ENCODE assay signal across 8 mouse cellular contexts in the genomic region with DNA sequence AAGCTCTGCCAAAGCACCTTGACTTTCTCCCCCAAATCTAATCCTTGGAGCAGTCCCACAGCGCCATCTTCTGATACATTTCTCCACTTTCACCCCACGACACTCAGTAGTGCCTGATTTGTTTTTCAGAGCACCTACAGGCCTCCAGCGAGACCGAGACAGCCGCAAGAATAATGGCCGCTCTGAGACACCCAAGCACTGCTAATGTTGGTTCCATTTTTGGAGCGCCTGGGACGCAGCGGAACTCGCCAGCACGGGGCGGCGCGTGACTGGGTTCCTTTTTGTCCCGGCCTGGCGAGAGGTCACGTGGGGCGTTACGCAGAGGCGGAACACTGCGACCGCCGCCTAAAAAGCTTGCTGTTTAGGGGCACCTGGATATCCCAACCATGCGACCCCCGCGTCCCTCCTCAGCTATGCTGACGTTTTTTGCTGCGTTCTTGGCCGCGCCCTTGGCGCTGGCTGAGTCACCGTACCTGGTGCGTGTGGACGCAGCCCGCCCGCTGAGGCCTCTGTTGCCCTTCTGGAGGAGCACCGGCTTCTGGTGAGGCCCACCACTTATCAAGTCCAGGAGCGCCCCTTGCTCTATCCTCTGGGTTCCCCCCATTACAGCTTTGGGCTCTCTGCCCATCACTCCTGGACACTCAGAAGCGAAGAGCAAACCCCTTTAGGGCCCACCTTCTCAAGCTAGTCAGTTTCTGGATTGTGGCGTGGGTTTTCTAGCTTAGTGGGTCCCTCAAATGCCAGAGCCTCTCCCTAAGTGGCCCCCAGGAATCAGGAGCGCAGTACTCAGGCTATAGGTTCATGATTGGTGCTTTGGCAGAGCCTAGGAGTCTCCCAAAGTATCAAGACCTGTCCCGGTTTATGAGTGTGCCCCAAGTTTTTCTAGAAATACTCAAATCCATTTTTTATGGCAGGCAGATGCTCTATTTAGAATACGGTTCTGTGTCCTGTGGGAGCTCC. TPM values are rescaled to one million over a fixed set of nuclear protein-coding genes. Genes with fewer than 3 reads are reported as not detected.
DNase-seq lines count a peak whose midpoint lies in the region; ATAC-seq and TF ChIP-seq lines count a peak whose summit lies in the region.

A gene (minus strand): TSS at position 696 of the 960 bp plus-strand sequence.

- ATAC-seq in embryonic facial prominence, embryonic 14.5 days (ENCODE audit: low read depth): peak; percentile 84
- peak; percentile 86 for ATAC-seq in limb, embryonic 13.5 days (ENCODE audit: low FRiP score, low read depth)
- peak; percentile 85 for ATAC-seq in midbrain, embryonic 16.5 days

- H3K79me2 ChIP-seq in heart, adult 2 months (replicated peaks; ENCODE audit: control insufficient read depth, insufficient read depth, low read length): no peaks in the 10 kb centered on the region

- intact Hi-C loops in heart, adult 2 months (cut with DNase I): loop anchor here (2.0 to 10.0 kb wide), 3 partner anchors 40 to 1196 kb away; a partner anchor contains a TSS

- H3K9me3 ChIP-seq in embryonic facial prominence, embryonic 14.5 days (ENCODE audit: control insufficient read depth, low read length): no peaks in the 10 kb centered on the region
- no peaks in the 10 kb centered on the region for H3K9me3 ChIP-seq in limb, embryonic 13.5 days
- H3K9me3 ChIP-seq in midbrain, embryonic 16.5 days (replicated peaks; ENCODE audit: control insufficient read depth, low read length, poor library complexity, severe bottlenecking): no peaks in the 10 kb centered on the region

- peak; percentile 75 for TF ChIP-seq CTCF in heart, adult 2 months (IDR thresholded peaks at IDR 0.05)

- peak within 1 kb of the TSS; percentile 76 for H3K9ac ChIP-seq in embryonic facial prominence, embryonic 14.5 days (ENCODE audit: low read depth, low read length)
- H3K9ac ChIP-seq in heart, adult 2 months (ENCODE audit: low read depth, low read length): peak within 1 kb of the TSS; percentile 78
- H3K9ac ChIP-seq in limb, embryonic 13.5 days: peak within 1 kb of the TSS; percentile 80
- peak within 1 kb of the TSS; percentile 72 for H3K9ac ChIP-seq in midbrain, embryonic 16.5 days (ENCODE audit: low read depth, low read length)

- peak; percentile 59; the same call in 1 of the 2 replicates for TF ChIP-seq EP300 in heart, adult 2 months (IDR thresholded peaks at IDR 0.05; ENCODE audit: insufficient read depth, low read depth, low read length)

- WGBS in embryonic facial prominence, embryonic 14.5 days: 7% methylated on average over 35 of the region's 43 CpGs
- 4% methylated on average over 43 of the region's 43 CpGs for WGBS in heart, adult 2 months
- WGBS in limb, embryonic 13.5 days: 6% methylated on average over 43 of the region's 43 CpGs
- 5% methylated on average over 43 of the region's 43 CpGs for WGBS in midbrain, embryonic 16.5 days

- peak; percentile 86 for DNase-seq in 3134 (ENCODE audit: extremely low read depth, insufficient read length, low spot score)
- DNase-seq in adrenal gland, postnatal 4 days (ENCODE audit: low spot score in 2 of 2): peak; percentile 50 to 77
- peak; percentile 89 for DNase-seq in embryonic facial prominence, embryonic 14.5 days (ENCODE audit: low spot score)
- peak; percentile 92 to 95 for DNase-seq in heart, adult 2 months
- peak; percentile 88 to 92 for DNase-seq in kidney, adult 8-10 months
- DNase-seq in spleen, postnatal 14 days (ENCODE audit: low spot score in 2 of 2): peak; percentile 69 to 77

- H3K4me3 ChIP-seq in embryonic facial prominence, embryonic 14.5 days (ENCODE audit: low read depth, low read length): peak within 1 kb of the TSS; percentile 53
- peak within 1 kb of the TSS; percentile 69 for H3K4me3 ChIP-seq in heart, adult 2 months
- H3K4me3 ChIP-seq in limb, embryonic 13.5 days: peak within 1 kb of the TSS; percentile 54
- peak within 1 kb of the TSS; percentile 38 for H3K4me3 ChIP-seq in midbrain, embryonic 16.5 days (ENCODE audit: low read depth, low read length)

- peak within 1 kb of the TSS; percentile 78 for H3K4me2 ChIP-seq in embryonic facial prominence, embryonic 14.5 days (ENCODE audit: low read depth, low read length)
- peak within 1 kb of the TSS; percentile 75 for H3K4me2 ChIP-seq in limb, embryonic 13.5 days (replicated peaks)
- H3K4me2 ChIP-seq in midbrain, embryonic 16.5 days (ENCODE audit: low read length): peak within 1 kb of the TSS; percentile 63

- peak; percentile 88 for TF ChIP-seq POLR2A in heart, adult 2 months (IDR thresholded peaks at IDR 0.05; ENCODE audit: insufficient read depth, low read depth, low read length)

- H3K36me3 ChIP-seq in embryonic facial prominence, embryonic 14.5 days (ENCODE audit: control insufficient read depth, insufficient read depth, low read length): peaks cover 17% of the 10 kb centered on the region; the same call in 1 of the 2 replicates
- no peaks in the 10 kb centered on the region for H3K36me3 ChIP-seq in heart, adult 2 months (ENCODE audit: control insufficient read depth, insufficient read depth, low read length)
- peaks cover 26% of the 10 kb centered on the region for H3K36me3 ChIP-seq in limb, embryonic 13.5 days
- H3K36me3 ChIP-seq in midbrain, embryonic 16.5 days (ENCODE audit: control insufficient read depth, insufficient read depth, low read length): peaks cover 15% of the 10 kb centered on the region

- H3K27ac ChIP-seq in embryonic facial prominence, embryonic 14.5 days (replicated peaks; ENCODE audit: low read depth, low read length): peak within 1 kb of the TSS; percentile 88
- H3K27ac ChIP-seq in heart, adult 2 months: peak within 1 kb of the TSS; percentile 99
- H3K27ac ChIP-seq in limb, embryonic 13.5 days: peak within 1 kb of the TSS; percentile 87
- peak within 1 kb of the TSS; percentile 84 for H3K27ac ChIP-seq in midbrain, embryonic 16.5 days (ENCODE audit: low read length)

- H3K4me1 ChIP-seq in embryonic facial prominence, embryonic 14.5 days (ENCODE audit: control insufficient read depth, insufficient read depth, low read length): peaks cover 13% of the 10 kb centered on the region; the same call in 1 of the 2 replicates
- peaks cover 2% of the 10 kb centered on the region for H3K4me1 ChIP-seq in heart, adult 2 months (ENCODE audit: control insufficient read depth, insufficient read depth, low read length)
- H3K4me1 ChIP-seq in limb, embryonic 13.5 days: peaks cover 25% of the 10 kb centered on the region
- H3K4me1 ChIP-seq in midbrain, embryonic 16.5 days (ENCODE audit: control insufficient read depth, insufficient read depth, low read length): peaks cover 11% of the 10 kb centered on the region

- no peaks in the 10 kb centered on the region for H3K27me3 ChIP-seq in embryonic facial prominence, embryonic 14.5 days (replicated peaks; ENCODE audit: control insufficient read depth, insufficient read depth, low read length)
- no peaks in the 10 kb centered on the region for H3K27me3 ChIP-seq in heart, adult 2 months (ENCODE audit: control insufficient read depth, insufficient read depth, low read length)
- H3K27me3 ChIP-seq in limb, embryonic 13.5 days: 0 out of 2 replicates have a peak, but pooled peaks cover 9% of the 10 kb centered on the region
- no peaks in the 10 kb centered on the region for H3K27me3 ChIP-seq in midbrain, embryonic 16.5 days (ENCODE audit: control insufficient read depth, insufficient read depth, low read depth, low read length)

RNA-seq across cellular contexts. Expression of the gene that starts here (rescaled TPM):
- total RNA-seq in adrenal gland, postnatal 4 days (2021): 10 to 100 TPM; 26.2 to 29.4 TPM
- polyA plus RNA-seq in embryonic facial prominence, embryonic 14.5 days (2014; fragmentation: Nextera tagmentation; extraction: Ambion mirVana): 9.6 and 9.8 TPM in 2 replicates
- 1 to 10 TPM; 5.0 to 6.6 TPM for total RNA-seq in heart, adult 2 months (2021)
- polyA plus RNA-seq in heart, adult 2 months (2012; rRNA removed): 9.2 and 15.6 TPM in 2 replicates
- 15.9 and 16.8 TPM in 2 replicates for polyA plus RNA-seq in limb, embryonic 13.5 days (2015; fragmentation: Nextera tagmentation; extraction: Ambion mirVana)
- 33.0 and 36.9 TPM in 2 replicates for polyA plus RNA-seq in midbrain, embryonic 16.5 days (2015; fragmentation: Nextera tagmentation; extraction: Ambion mirVana)

Comparison
In these comparisons a context has a peak if more than half of its experiments do, and no peak if none do; other contexts are left out.
1. Peak in every context shown above with its lines: DNase-seq, ATAC-seq, H3K4me3 ChIP-seq and H3K27ac ChIP-seq.